Comparison of ENCODE assay signal across 12 mouse cellular contexts in genomic region chr10:25291053-25291452, GRCm38 (mm10). TPM values are rescaled to one million over a fixed set of nuclear protein-coding genes. Genes with fewer than 3 reads are reported as not detected.
DNase-seq lines count a peak whose midpoint lies in the region; ATAC-seq lines count a peak whose summit lies in the region.
"Had no signal": no experiment of that assay in that cellular context is flagged by ENCODE, and none has a peak within 500 bp of the region (broad histone marks: within the 10 kb centered on the region; RNA-seq: fewer than 3 reads in every experiment).

No protein-coding gene starts in this region.

- WGBS in kidney, embryonic 14.5 days, result 84% methylated on average over 4 of the region's 4 CpGs
- WGBS in stomach, embryonic 16.5 days, result 58% methylated on average over 4 of the region's 4 CpGs

- no peak for ATAC-seq in kidney, embryonic 14.5 days (ENCODE audit: low FRiP score, low TSS enrichment)
- peak; percentile 84 for ATAC-seq in stomach, embryonic 16.5 days (ENCODE audit: insufficient read depth, low FRiP score)
- ATAC-seq: forebrain, embryonic 13.5 days; intestine, embryonic 15.5 days had no signal

- H3K4me1 ChIP-seq in kidney, embryonic 14.5 days (ENCODE audit: control insufficient read depth, insufficient read depth, low read length), result peaks cover 7% of the 10 kb centered on the region; the same call in 1 of the 2 replicates
- peaks cover under 1% of the 10 kb centered on the region; the same call in 1 of the 2 replicates for H3K4me1 ChIP-seq in stomach, embryonic 16.5 days (ENCODE audit: control insufficient read depth, insufficient read depth, low read length)
- H3K4me1 ChIP-seq: forebrain, embryonic 13.5 days; intestine, embryonic 15.5 days had no signal

- H3K4me3 ChIP-seq in kidney, embryonic 14.5 days (ENCODE audit: low read length), result no peak overlapping the region
- H3K4me3 ChIP-seq in stomach, embryonic 16.5 days (replicated peaks; ENCODE audit: low read length), result no peak overlapping the region
- H3K4me3 ChIP-seq: forebrain, embryonic 13.5 days; intestine, embryonic 15.5 days had no signal

- H3K9ac ChIP-seq in kidney, embryonic 14.5 days (ENCODE audit: low read depth, low read length), result no peak overlapping the region
- no peak overlapping the region for H3K9ac ChIP-seq in stomach, embryonic 16.5 days (ENCODE audit: low read length)
- H3K9ac ChIP-seq: forebrain, embryonic 13.5 days; intestine, embryonic 15.5 days had no signal

- peaks cover 8% of the 10 kb centered on the region; the same call in 1 of the 2 replicates for H3K36me3 ChIP-seq in kidney, embryonic 14.5 days (ENCODE audit: control insufficient read depth, insufficient read depth, low read length)
- 0 out of 2 replicates have a peak, but pooled peaks cover 4% of the 10 kb centered on the region for H3K36me3 ChIP-seq in stomach, embryonic 16.5 days (ENCODE audit: control insufficient read depth, insufficient read depth, low read length)
- H3K36me3 ChIP-seq: intestine, embryonic 15.5 days had no signal

- no peaks in the 10 kb centered on the region for H3K9me3 ChIP-seq in kidney, embryonic 14.5 days (ENCODE audit: control insufficient read depth, low read length)
- H3K9me3 ChIP-seq in stomach, embryonic 16.5 days (replicated peaks; ENCODE audit: control insufficient read depth, low read length), result no peaks in the 10 kb centered on the region
- H3K9me3 ChIP-seq: forebrain, embryonic 13.5 days; intestine, embryonic 15.5 days had no signal

- H3K4me2 ChIP-seq in kidney, embryonic 14.5 days (replicated peaks; ENCODE audit: low read depth, low read length), result no peak overlapping the region
- H3K4me2 ChIP-seq in stomach, embryonic 16.5 days (ENCODE audit: low read depth, low read length), result no peak overlapping the region
- H3K4me2 ChIP-seq: forebrain, embryonic 13.5 days; intestine, embryonic 15.5 days had no signal

- no peaks in the 10 kb centered on the region for H3K27me3 ChIP-seq in kidney, embryonic 14.5 days (ENCODE audit: control insufficient read depth, insufficient read depth, low read length)
- H3K27me3 ChIP-seq in stomach, embryonic 16.5 days (ENCODE audit: control insufficient read depth, insufficient read depth, low read length), result no peaks in the 10 kb centered on the region
- H3K27me3 ChIP-seq: forebrain, embryonic 13.5 days; intestine, embryonic 15.5 days had no signal

- peak; percentile 58 for DNase-seq in kidney, adult 11 months
- peak; percentile 82 to 86 for DNase-seq in heart, adult 9 months (ENCODE audit: low spot score in 2 of 2)
- peak; percentile 41 for DNase-seq in kidney, postnatal 10 days
- no peak for DNase-seq in left cerebral cortex, adult 9 months (ENCODE audit: low spot score in 2 of 2)
- no peak for DNase-seq in liver
- DNase-seq in cerebellum, adult 9-10 months, result no peak
- DNase-seq: cerebellum, postnatal 36 days; midbrain, embryonic 14.5 days had no signal

- no peak overlapping the region for H3K27ac ChIP-seq in kidney, embryonic 14.5 days (ENCODE audit: low read depth, low read length)
- H3K27ac ChIP-seq in stomach, embryonic 16.5 days (ENCODE audit: low read length), result peak overlapping the region; percentile 12; the same call in 1 of the 2 replicates
- H3K27ac ChIP-seq: forebrain, embryonic 13.5 days; intestine, embryonic 15.5 days had no signal

RNA-seq across cellular contexts. Expression of gene Akap7, which starts 16.6 kb away (rescaled TPM):
- 27.0 and 30.3 TPM in 2 replicates for polyA plus RNA-seq in kidney, embryonic 14.5 days (2014; fragmentation: Nextera tagmentation; extraction: Ambion mirVana)
- polyA plus RNA-seq in stomach, embryonic 16.5 days (2015; fragmentation: Nextera tagmentation; extraction: Ambion mirVana), result 12.6 and 15.3 TPM in 2 replicates

Comparison
In these comparisons a context has a peak if more than half of its experiments do, and no peak if none do; other contexts are left out.
1. DNase-seq: peak in kidney, adult 11 months (single experiment), heart, adult 9 months (2 of 2) and kidney, postnatal 10 days (single experiment); none in left cerebral cortex, adult 9 months (0 of 2), liver (single experiment) and cerebellum, adult 9-10 months (single experiment).